Mouse (Mus musculus) CH12.LX (cell line): ENCODE measurements at regions not wholly inside any gene's neighbourhood (a gene's known extent, or its start where the extent isn't known, plus 50 kb on each side); places are given as distances from the start of the nearest gene placed in this dataset.

Experiments used
- DNase-seq: peaks from one replicate; pipeline ENCODE4 v3.0.0-alpha.2; 2013; ENCODE audit errors: extremely low read depth
- H3K27ac ChIP-seq: 2 replicates; pipeline ENCODE4 v1.5.1; 2012; ENCODE audit warnings: low read depth, mild to moderate bottlenecking, control low read depth, moderate library complexity; ENCODE audit not compliant: insufficient read depth
- H3K27me3 ChIP-seq: replicated peaks from 2 replicates; pipeline ENCODE3; 2012; ENCODE audit warnings: inconsistent platforms
- H3K36me3 ChIP-seq, 2 experiments: replicated peaks in 1 of 2; 2 replicates each; pipeline versions ENCODE3 to v1.6.1; 2012; ENCODE audit warnings: inconsistent platforms in 1 of 2, low read length in 1 of 2, mild to moderate bottlenecking in 1 of 2, mixed read lengths in 1 of 2, moderate library complexity in 1 of 2; ENCODE audit not compliant: control insufficient read depth in 1 of 2, insufficient read depth in 1 of 2
- H3K4me1 ChIP-seq, 2 experiments: 2 replicates each; pipeline ENCODE4 v1.6.1; 2012; ENCODE audit warnings: inconsistent platforms in 1 of 2, moderate library complexity in 1 of 2; ENCODE audit not compliant: insufficient read depth in 2 of 2, control insufficient read depth in 1 of 2
- H3K4me2 ChIP-seq: 2 replicates; pipeline ENCODE4 v1.6.1; 2012; ENCODE audit warnings: low read depth, mild to moderate bottlenecking, control low read depth; ENCODE audit not compliant: poor library complexity, insufficient read depth, severe bottlenecking
- H3K4me3 ChIP-seq, 3 experiments: fragments of 150-350 bp in 1 of 3; sonication (generic) in 1 of 3; replicated peaks in 1 of 3; 2 replicates each; pipeline versions ENCODE3 to v1.5.1; 2011 to 2012; ENCODE audit warnings: low read depth in 2 of 3, low read length in 2 of 3, mild to moderate bottlenecking in 2 of 3, moderate library complexity in 2 of 3, control low read depth in 1 of 3, improper control_type of control experiment in 1 of 3, inconsistent platforms in 1 of 3, mixed read lengths in 1 of 3; ENCODE audit not compliant: poor library complexity in 1 of 3
- H3K79me2 ChIP-seq: replicated peaks from 2 replicates; pipeline ENCODE4 v1.6.1; 2012; ENCODE audit warnings: mild to moderate bottlenecking, moderate library complexity; ENCODE audit not compliant: control insufficient read depth, poor library complexity, insufficient read depth, severe bottlenecking; ENCODE audit errors: extremely low read depth
- H3K9ac ChIP-seq: 2 replicates; pipeline ENCODE4 v1.6.1; 2012; ENCODE audit warnings: low read depth, mild to moderate bottlenecking, control low read depth, moderate library complexity; ENCODE audit not compliant: insufficient read depth
- H3K9me3 ChIP-seq: replicated peaks from 2 replicates; pipeline ENCODE3; 2012; ENCODE audit warnings: low read length, inconsistent platforms, mixed read lengths
- CHD2 ChIP-seq: IDR thresholded peaks from 2 replicates; pipeline ENCODE4 v1.6.1; 2011; ENCODE audit warnings: low read length, improper control_type of control experiment
- CTCF ChIP-seq, 2 experiments: IDR thresholded peaks in 1 of 2; conservative IDR thresholded peaks in 1 of 2; 2 replicates each; pipeline ENCODE4 v1.5.1; 2011 to 2012; ENCODE audit warnings: low read depth in 2 of 2, low read length in 2 of 2, improper control_type of control experiment in 1 of 2, inconsistent platforms in 1 of 2, mild to moderate bottlenecking in 1 of 2, moderate library complexity in 1 of 2
- JUN ChIP-seq: IDR thresholded peaks from 2 replicates; pipeline ENCODE4 v1.6.1; 2011; ENCODE audit warnings: low read depth, mild to moderate bottlenecking, low read length, improper control_type of control experiment, moderate library complexity; ENCODE audit not compliant: insufficient read depth
- MAFK ChIP-seq: IDR thresholded peaks from 2 replicates; pipeline ENCODE4 v1.6.1; 2011; ENCODE audit warnings: low read length, improper control_type of control experiment; ENCODE audit not compliant: insufficient replicate concordance
- POLR2AphosphoS2 ChIP-seq: IDR thresholded peaks from 2 replicates; pipeline ENCODE4 v1.6.1; 2011; ENCODE audit warnings: low read depth, low read length, improper control_type of control experiment
- RAD21 ChIP-seq: IDR thresholded peaks from 2 replicates; pipeline ENCODE4 v1.6.1; 2011; ENCODE audit warnings: low read depth, mild to moderate bottlenecking, low read length, improper control_type of control experiment, moderate library complexity
- SMC3 ChIP-seq: IDR thresholded peaks from 2 replicates; pipeline ENCODE4 v1.6.1; 2011; ENCODE audit warnings: low read depth, low read length, improper control_type of control experiment
- TBP ChIP-seq: conservative IDR thresholded peaks from 2 replicates; pipeline ENCODE4 v1.6.1; 2011; ENCODE audit warnings: low read depth, low read length, improper control_type of control experiment
- ZMIZ1 ChIP-seq: IDR thresholded peaks from 2 replicates; pipeline ENCODE4 v1.6.1; 2012; ENCODE audit warnings: low read depth, mild to moderate bottlenecking, inconsistent platforms, low read length, improper control_type of control experiment
- ZNF384 ChIP-seq: IDR thresholded peaks from 2 replicates; pipeline ENCODE4 v1.6.1; 2012; ENCODE audit warnings: low read depth, low read length, improper control_type of control experiment, inconsistent platforms
- dilution Hi-C: fragments of 300-500 bp; cut with MboI; formaldehyde crosslinking; loops from 2 replicates; pipeline ENCODE4 v1.14.3; 2020; ENCODE audit warnings: low sequenced_read_pairs; ENCODE audit not compliant: extremely low pct_unique_long_range_greater_than_20kb, extremely low pct_ligation_motif_present
- in situ Hi-C: fragments of 300-500 bp; cut with MboI; formaldehyde crosslinking; loops from 3 replicates; pipeline ENCODE4 v1.14.3; 2019; ENCODE audit warnings: low sequenced_read_pairs, low pct_ligation_motif_present, low pct_unique_long_range_greater_than_20kb, mixed read lengths

DNA sequence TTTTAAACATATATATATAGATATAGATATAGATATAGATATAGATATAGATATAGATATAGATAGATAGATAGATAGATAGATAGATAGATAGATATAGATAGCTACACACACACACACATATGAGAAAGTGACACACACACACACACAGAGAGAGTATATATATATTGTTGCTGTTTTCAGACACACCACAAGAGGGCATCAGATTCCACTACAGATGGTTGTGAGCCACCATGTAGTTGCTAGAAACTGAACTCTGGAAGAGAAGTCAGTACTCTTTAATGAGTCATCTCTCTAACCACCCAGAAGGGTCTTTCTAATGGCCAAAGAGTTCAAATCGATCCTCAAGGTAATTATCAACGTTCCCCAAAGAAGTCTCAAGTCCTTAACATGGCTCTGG is 205.8 kb downstream of the Ttc8 start:
- no peaks in the 10 kb centered on the region for H3K27me3 ChIP-seq
- no peaks in the 10 kb centered on the region for H3K4me1 ChIP-seq
- in situ Hi-C loops = no loop called here
- H3K27ac ChIP-seq = no peak overlapping the region
- no peak overlapping the region for H3K4me3 ChIP-seq
- H3K9ac ChIP-seq = no peak overlapping the region
- peak; percentile 4 for DNase-seq
- no peaks in the 10 kb centered on the region for H3K79me2 ChIP-seq
- TF ChIP-seq ZNF384 (no peak), TBP (no peak), RAD21 (peak; percentile 39), ZMIZ1 (no peak), JUN (no peak), CHD2 (no peak), POLR2AphosphoS2 (no peak), SMC3 (peak; percentile 24; the same call in 1 of the 2 replicates), MAFK (no peak), CTCF (conservative IDR thresholded peaks at IDR 0.05 in 1 of 2, IDR thresholded peaks at IDR 0.05 in 1 of 2; ENCODE audit: low read depth in 2 of 2, low read length in 2 of 2) (peak in 1 of 2 experiments; percentile 38; a peak in 2 of 4 replicates)
- no peak overlapping the region for H3K4me2 ChIP-seq
- H3K9me3 ChIP-seq = no peaks in the 10 kb centered on the region
- dilution Hi-C loops = no loop called here
- no peaks in the 10 kb centered on the region for H3K36me3 ChIP-seq
